Mouse (Mus musculus) kidney, embryonic 14.5 days (tissue): ENCODE measurements at regions not wholly inside any gene's neighbourhood (a gene's known extent, or its start where the extent isn't known, plus 50 kb on each side); places are given as distances from the start of the nearest gene placed in this dataset.

ENCODE experiments used
- ATAC-seq: fragments of 200-750 bp; cut with Nextera tagmentation; 2 replicates; pipeline ENCODE4 v1.8.0; 2017; ENCODE audit warnings: moderate number of reproducible peaks, mild to moderate bottlenecking, moderate TSS enrichment, moderate library complexity; ENCODE audit not compliant: low FRiP score, low TSS enrichment
- H3K27ac ChIP-seq: fragments of 300-500 bp; sonication (generic); 2 replicates; pipeline ENCODE4 v1.5.1; 2014; ENCODE audit warnings: low read depth, mild to moderate bottlenecking, low read length, moderate library complexity, mixed read lengths
- H3K27me3 ChIP-seq: fragments of 300-500 bp; sonication (generic); 2 replicates; pipeline ENCODE4 v1.6.1; 2014; ENCODE audit warnings: mild to moderate bottlenecking, low read length; ENCODE audit not compliant: control insufficient read depth, insufficient read depth
- H3K36me3 ChIP-seq: fragments of 300-500 bp; sonication (generic); 2 replicates; pipeline ENCODE4 v1.6.1; 2014; ENCODE audit warnings: low read length, mixed read lengths; ENCODE audit not compliant: control insufficient read depth, insufficient read depth
- H3K4me1 ChIP-seq: fragments of 300-500 bp; sonication (generic); 2 replicates; pipeline ENCODE4 v1.6.1; 2014; ENCODE audit warnings: low read length, mixed read lengths; ENCODE audit not compliant: control insufficient read depth, insufficient read depth
- H3K4me2 ChIP-seq: fragments of 300-500 bp; sonication (generic); replicated peaks from 2 replicates; pipeline ENCODE4 v1.6.1; 2014; ENCODE audit warnings: low read depth, mild to moderate bottlenecking, low read length
- H3K4me3 ChIP-seq: fragments of 300-500 bp; sonication (generic); 2 replicates; pipeline ENCODE4 v1.5.1; 2014; ENCODE audit warnings: mild to moderate bottlenecking, low read length
- H3K9ac ChIP-seq: fragments of 300-500 bp; sonication (generic); 2 replicates; pipeline ENCODE4 v1.6.1; 2014; ENCODE audit warnings: low read depth, mild to moderate bottlenecking, low read length, moderate library complexity
- H3K9me3 ChIP-seq: fragments of 300-500 bp; sonication (generic); 2 replicates; pipeline ENCODE4 v1.6.1; 2016; ENCODE audit warnings: low read length; ENCODE audit not compliant: control insufficient read depth
- WGBS: fragments of 180-500 bp; shearing (Covaris S2); extraction: QIAGEN DNeasy Blood & Tissue Kit; methylation state at CpG from one replicate; pipeline ENCODE4 v1.1.7; 2014; 5-methylcytosine and 5-hydroxymethylcytosine counted together

GRCm38 (mm10) chr8:50007546-50007945 lies 1163.8 kb upstream of the Tenm3 start:
- Histone ChIP-seq H3K4me3 (no peak overlapping the region), H3K27me3 (no peaks in the 10 kb centered on the region), H3K4me1 (no peaks in the 10 kb centered on the region), H3K9ac (no peak overlapping the region), H3K4me2 (no peak overlapping the region), H3K9me3 (peaks cover 11% of the 10 kb centered on the region), H3K36me3 (no peaks in the 10 kb centered on the region), H3K27ac (no peak overlapping the region)
- no peak for ATAC-seq
- WGBS = 89% methylated on average over 3 of the region's 3 CpGs

DNA sequence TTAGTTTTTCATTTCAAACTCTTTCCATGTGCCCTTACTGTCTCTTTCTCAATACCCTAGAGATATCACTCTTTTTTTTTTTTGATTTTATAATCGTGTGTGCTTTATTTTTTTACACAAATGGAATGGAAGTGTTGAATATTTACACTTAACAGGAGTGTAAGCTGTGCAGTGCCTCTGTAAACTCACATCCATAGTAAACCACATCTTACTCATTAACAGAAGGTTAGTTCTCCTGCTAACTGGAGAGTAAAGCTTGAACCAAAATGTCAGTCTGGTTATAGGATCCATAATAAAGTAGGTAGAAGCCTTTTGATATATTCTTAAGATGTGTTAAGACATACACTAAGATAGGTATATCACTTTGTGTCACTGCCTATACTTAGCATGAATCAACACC lies 1160.5 kb upstream of the Tenm3 start:
- no peak overlapping the region for H3K9ac ChIP-seq
- no peak for ATAC-seq
- H3K27ac ChIP-seq = no peak overlapping the region
- no peaks in the 10 kb centered on the region for H3K36me3 ChIP-seq
- no peak overlapping the region for H3K4me3 ChIP-seq
- H3K4me2 ChIP-seq = no peak overlapping the region
- no peaks in the 10 kb centered on the region for H3K4me1 ChIP-seq
- no peaks in the 10 kb centered on the region for H3K27me3 ChIP-seq
- 55% methylated on average over 1 of the region's 1 CpGs for WGBS
- peaks cover 4% of the 10 kb centered on the region for H3K9me3 ChIP-seq

- Histone ChIP-seq H3K27me3 (no peaks in the 10 kb centered on the region), H3K27ac (no peak overlapping the region), H3K4me3 (no peak overlapping the region), H3K4me1 (no peaks in the 10 kb centered on the region), H3K9me3 (no peaks in the 10 kb centered on the region), H3K9ac (no peak overlapping the region), H3K36me3 (no peaks in the 10 kb centered on the region), H3K4me2 (no peak overlapping the region)
- ATAC-seq = no peak
- WGBS = 75% methylated on average over 2 of the region's 2 CpGs
These were observed 1159.9 kb upstream of the Tenm3 start for GRCm38 (mm10) chr8:50003641-50004040.

DNA sequence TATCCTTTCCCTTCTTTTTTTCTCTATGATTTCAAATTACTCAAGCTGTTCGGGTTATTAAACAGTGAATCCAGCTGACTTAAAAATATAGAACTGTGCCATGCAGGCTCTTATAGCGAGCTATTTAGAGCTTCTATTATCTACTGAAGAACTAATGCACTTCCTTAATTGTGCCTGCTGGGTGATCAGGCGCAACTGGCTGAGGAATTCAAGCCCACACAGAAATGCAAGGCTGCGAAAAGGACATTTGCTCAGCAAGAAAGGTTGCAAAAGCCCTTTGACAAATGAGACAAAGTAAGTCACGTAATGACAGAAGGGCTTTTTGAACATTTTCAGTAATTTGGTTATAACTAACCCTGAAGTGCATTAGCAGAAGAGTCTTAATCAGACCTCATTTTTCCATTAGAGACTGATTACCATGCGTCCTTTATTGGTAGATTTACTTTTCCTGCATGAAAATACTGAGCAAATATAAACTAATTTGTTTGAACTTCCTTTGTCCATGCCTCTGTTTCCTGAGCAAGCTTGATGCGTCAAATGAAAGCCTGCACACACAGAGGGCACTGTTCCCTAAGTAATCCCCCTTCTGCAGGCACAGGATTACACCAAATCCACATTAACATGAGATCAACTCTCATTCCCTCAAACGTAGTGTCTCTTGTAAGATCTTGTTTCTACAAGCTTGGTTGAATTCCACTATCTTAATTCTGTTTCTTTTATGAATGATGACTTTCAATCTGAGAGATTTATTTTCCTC lies 1154.7 kb upstream of the Tenm3 start:
- Histone ChIP-seq H3K27ac (no peak overlapping the region), H3K36me3 (no peaks in the 10 kb centered on the region), H3K4me2 (no peak overlapping the region), H3K9ac (no peak overlapping the region), H3K9me3 (no peaks in the 10 kb centered on the region), H3K4me3 (no peak overlapping the region), H3K4me1 (no peaks in the 10 kb centered on the region), H3K27me3 (no peaks in the 10 kb centered on the region)
- no peak for ATAC-seq
- WGBS = 58% methylated on average over 8 of the region's 8 CpGs
